Mouse (Mus musculus): Measurements from ENCODE around the gene Snph. TPM values are rescaled to one million over a fixed set of nuclear protein-coding genes. Genes with fewer than 3 reads are reported as not detected.

The Snph gene
- polyA plus RNA-seq, 1 experiment, result 0.31 TPM

DNA sequence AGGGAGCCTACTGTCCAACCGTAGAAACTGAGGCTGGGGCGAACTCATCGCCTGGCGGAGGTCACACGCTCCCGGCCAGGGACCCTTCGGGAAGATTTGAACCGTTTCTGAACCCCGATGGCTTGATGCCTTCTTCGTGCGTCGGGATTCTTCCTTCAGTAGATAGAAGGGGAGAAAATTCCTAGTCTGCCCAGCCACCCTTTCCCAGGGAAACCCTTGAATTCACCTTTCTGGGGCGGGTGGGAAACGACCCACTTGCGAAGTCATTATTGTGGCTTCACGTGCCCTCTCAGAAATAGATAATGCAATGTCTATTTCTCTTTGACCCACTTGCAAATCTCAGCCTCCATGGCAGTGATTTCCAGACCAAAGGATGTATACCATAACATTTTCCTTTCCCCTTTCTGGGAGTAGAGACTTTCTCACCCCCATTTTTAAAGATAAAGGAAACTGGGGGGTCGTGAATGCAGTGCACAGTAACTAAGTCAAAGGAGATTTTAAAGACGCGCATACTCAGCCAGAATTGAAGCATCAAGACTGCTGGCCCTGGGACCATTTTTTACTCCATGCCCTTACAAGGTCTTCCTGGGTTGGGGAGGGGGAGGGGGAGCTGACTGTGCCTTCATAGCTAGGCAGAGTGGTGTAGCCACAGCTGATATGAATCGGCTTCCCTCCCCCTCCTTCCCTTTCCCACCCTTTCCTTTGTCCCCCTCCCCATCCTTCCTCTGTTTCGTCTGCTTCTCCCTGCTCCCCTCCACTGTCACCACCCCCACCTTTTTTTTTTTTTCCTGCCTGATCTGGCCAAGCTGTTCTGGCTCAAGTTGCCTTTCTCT lies 89.1 kb downstream of the Snph start:
- H3K4me1 ChIP-seq (ENCODE audit: control insufficient read depth, insufficient read depth, low read length), result peaks cover 17% of the 10 kb centered on the region
- DNase-seq, result peak; percentile 73
- no peaks in the 10 kb centered on the region for H3K27me3 ChIP-seq (replicated peaks; ENCODE audit: control insufficient read depth, insufficient read depth, low read length)
- no peaks in the 10 kb centered on the region for H3K36me3 ChIP-seq (ENCODE audit: control insufficient read depth, insufficient read depth, low read length)
- peak overlapping the region; percentile 81 for H3K4me3 ChIP-seq (ENCODE audit: insufficient read depth, low read depth, low read length)
- peak overlapping the region; percentile 40 for H3K27ac ChIP-seq (ENCODE audit: insufficient read depth, low read depth, low read length)
- 3% methylated on average over 21 of the region's 21 CpGs for WGBS
- TF ChIP-seq CTCF (conservative IDR thresholded peaks at IDR 0.05; ENCODE audit: insufficient read depth, insufficient read length, low read depth, low read length) (no peak), POLR2A (IDR thresholded peaks at IDR 0.05; ENCODE audit: low read depth, low read length) (no peak)

DNA sequence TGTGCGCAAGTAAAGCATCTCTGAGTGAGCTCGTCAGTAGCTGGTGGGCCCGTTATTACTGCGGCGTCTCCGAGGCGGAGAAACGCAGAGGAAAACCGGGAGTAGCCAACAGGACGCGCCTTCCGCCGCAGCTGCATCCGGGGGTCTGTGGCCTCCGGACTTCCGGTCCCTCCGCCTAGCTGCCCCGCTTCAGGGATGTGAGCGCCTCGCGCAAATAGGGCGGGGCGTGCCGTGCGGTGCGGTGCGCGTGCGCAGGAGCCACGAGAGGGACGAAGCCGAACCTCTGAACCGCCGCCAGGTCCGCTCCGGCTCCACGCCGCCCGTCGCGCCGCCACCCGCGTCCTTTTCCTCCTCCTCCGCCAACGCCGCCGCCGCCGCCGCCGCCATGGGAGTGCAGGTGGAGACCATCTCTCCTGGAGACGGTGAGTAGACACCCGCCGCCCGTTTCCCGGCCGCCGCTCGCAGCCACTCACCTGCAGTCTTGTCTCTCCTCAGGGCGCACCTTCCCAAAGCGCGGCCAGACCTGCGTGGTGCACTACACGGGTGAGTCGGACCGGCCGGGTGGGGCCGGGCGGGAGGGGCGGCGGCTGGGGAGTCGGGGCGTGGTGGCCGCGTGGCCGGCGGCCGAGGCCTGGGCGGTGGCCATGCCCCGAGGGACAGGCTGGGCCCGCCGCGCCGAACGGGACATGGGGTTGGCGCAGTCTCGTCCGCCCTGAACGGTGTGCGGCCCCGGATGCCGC lies 89.9 kb downstream of the Snph start, which contains the start of gene Fkbp1a:
Gene Fkbp1a (plus strand): TSS at position 161 of the 740 bp plus-strand sequence.
- Histone ChIP-seq H3K27ac (ENCODE audit: insufficient read depth, low read depth, low read length) (peak within 1 kb of the TSS; percentile 96), H3K4me1 (ENCODE audit: control insufficient read depth, insufficient read depth, low read length) (peaks cover 17% of the 10 kb centered on the region), H3K4me3 (ENCODE audit: insufficient read depth, low read depth, low read length) (peak within 1 kb of the TSS; percentile 81), H3K36me3 (ENCODE audit: control insufficient read depth, insufficient read depth, low read length) (no peaks in the 10 kb centered on the region), H3K27me3 (replicated peaks; ENCODE audit: control insufficient read depth, insufficient read depth, low read length) (no peaks in the 10 kb centered on the region)
- peak; percentile 98 for DNase-seq
- TF ChIP-seq CTCF (conservative IDR thresholded peaks at IDR 0.05; ENCODE audit: insufficient read depth, insufficient read length, low read depth, low read length), result no peak
- TF ChIP-seq POLR2A (IDR thresholded peaks at IDR 0.05; ENCODE audit: low read depth, low read length), result peak; percentile 86
- under 1% methylated on average over 86 of the region's 93 CpGs for WGBS

Other genes with a start within 250 kb of the Snph start
- gene 4921509C19Rik, start 156.4 kb downstream of the Snph start, polyA plus RNA-seq (2012; rRNA removed), result not detected in 2 replicates
- gene Nsfl1c, start 138.4 kb downstream of the Snph start, polyA plus RNA-seq (2012; rRNA removed), result 77.7 and 88.1 TPM in 2 replicates
- gene Fkbp1a, start 90.1 kb downstream of the Snph start, polyA plus RNA-seq (2012; rRNA removed), result 76.7 and 97.9 TPM in 2 replicates
- gene Sdcbp2, start 60.0 kb downstream of the Snph start, polyA plus RNA-seq (2012; rRNA removed), result 1.2 and 1.3 TPM in 2 replicates
- not detected in 2 replicates for gene Rad21l, start 35.9 kb upstream of the Snph start, polyA plus RNA-seq (2012; rRNA removed)
- gene Tmem74b, start 69.4 kb upstream of the Snph start, polyA plus RNA-seq (2012; rRNA removed), result 0.35 and 0.45 TPM in 2 replicates
- gene Psmf1, start 111.6 kb upstream of the Snph start, polyA plus RNA-seq (2012; rRNA removed), result 43.3 and 47.1 TPM in 2 replicates
- gene Rspo4, start 210.3 kb upstream of the Snph start, polyA plus RNA-seq (2012; rRNA removed), result not detected in 2 replicates

Data from kidney, adult 2 months (tissue).